Mouse (Mus musculus) heart, embryonic 12.5 days (tissue): ENCODE results near the gene Tfr2. TPM values are rescaled to one million over a fixed set of nuclear protein-coding genes. Genes with fewer than 3 reads are reported as not detected.

Experiments
- microRNA-seq: library from miRNA; unstranded; fragments of <30 nt; microRNA quantifications from one replicate; pipeline ENCODE4, GENCODE M21; 2017
- polyA plus RNA-seq: library from polyadenylated mRNA; unstranded; fragments of >200 nt; fragmentation: Nextera tagmentation; extraction: Ambion mirVana; gene quantifications from 2 replicates; pipeline ENCODE4 v1.2.1, GENCODE M21; 2016

The Tfr2 gene
- polyA plus RNA-seq, 1 experiment from 2014 or later, result 1.9 TPM

Small RNA genes lying within 50 kb of the gene (microRNA-seq; reads per million reads assigned to microRNA genes)
- gene Mir6418, result 0.71 reads per million

Other genes starting within 250 kb of the Tfr2 start
- gene Slc12a9, start 236.2 kb upstream of the Tfr2 start, polyA plus RNA-seq, result 9.4 and 10.2 TPM in 2 replicates
- gene Ephb4, start 219.7 kb upstream of the Tfr2 start, polyA plus RNA-seq, result 53.1 and 55.6 TPM in 2 replicates
- gene Zan, start 92.8 kb upstream of the Tfr2 start, polyA plus RNA-seq, result 0.04 TPM in 2 replicates
- gene Pop7, start 67.3 kb upstream of the Tfr2 start, polyA plus RNA-seq, result 44.0 and 44.1 TPM in 2 replicates
- gene Gigyf1, start 51.3 kb upstream of the Tfr2 start, polyA plus RNA-seq, result 9.9 and 10.1 TPM in 2 replicates
- not detected in 2 replicates for gene Epo, start 36.6 kb upstream of the Tfr2 start, polyA plus RNA-seq
- 277 and 287 TPM in 2 replicates for gene Gnb2, start 36.3 kb upstream of the Tfr2 start, polyA plus RNA-seq
- 0.40 TPM in 1 of 2 replicates, not detected in the other for gene Actl6b, start 16.3 kb upstream of the Tfr2 start, polyA plus RNA-seq
- gene Mospd3, start 31.2 kb downstream of the Tfr2 start, polyA plus RNA-seq, result 18.7 and 18.8 TPM in 2 replicates
- 109 and 118 TPM in 2 replicates for gene Pcolce, start 43.9 kb downstream of the Tfr2 start, polyA plus RNA-seq
- 0.15 TPM in 1 of 2 replicates, not detected in the other for gene Fbxo24, start 59.2 kb downstream of the Tfr2 start, polyA plus RNA-seq
- gene Lrch4, start 59.3 kb downstream of the Tfr2 start, polyA plus RNA-seq, result 24.3 and 27.3 TPM in 2 replicates
- gene Gm20605, start 59.3 kb downstream of the Tfr2 start, polyA plus RNA-seq, result 6.9 and 7.1 TPM in 2 replicates
- gene Sap25, start 71.5 kb downstream of the Tfr2 start, polyA plus RNA-seq, result 5.2 and 5.3 TPM in 2 replicates
- 0.20 and 0.21 TPM in 2 replicates for gene Irs3, start 75.9 kb downstream of the Tfr2 start, polyA plus RNA-seq
- gene Agfg2, start 114.9 kb downstream of the Tfr2 start, polyA plus RNA-seq, result 25.6 and 29.3 TPM in 2 replicates
- 1.2 and 1.7 TPM in 2 replicates for gene Nyap1, start 171.8 kb downstream of the Tfr2 start, polyA plus RNA-seq
- gene Tsc22d4, start 175.9 kb downstream of the Tfr2 start, polyA plus RNA-seq, result 144 and 154 TPM in 2 replicates
- 28.0 and 31.8 TPM in 2 replicates for gene Ppp1r35, start 209.0 kb downstream of the Tfr2 start, polyA plus RNA-seq
- gene Mepce, start 217.8 kb downstream of the Tfr2 start, polyA plus RNA-seq, result 8.8 and 11.0 TPM in 2 replicates
- gene Zcwpw1, start 218.0 kb downstream of the Tfr2 start, polyA plus RNA-seq, result 10.9 and 11.4 TPM in 2 replicates